Mouse (Mus musculus): ENCODE results near the gene Nectin2. TPM values are rescaled to one million over a fixed set of nuclear protein-coding genes. Genes with fewer than 3 reads are reported as not detected.

Nectin2 gene
- total RNA-seq, 2 experiments from 2014 or later, result 7.9 to 8.2 TPM

- no peak for TF ChIP-seq CTCF (IDR thresholded peaks at IDR 0.05)
- Histone ChIP-seq H3K4me3 (no peak overlapping the region), H3K27ac (peak overlapping the region; percentile 83)
- DNase-seq (ENCODE audit: extremely low spot score in 1 of 2, low spot score in 2 of 2), result no peak
- intact Hi-C loops (cut with DNase I), result loop anchor here (1.0 to 5.0 kb wide), 2 partner anchors 31 to 293 kb away; no protein-coding TSS in a partner anchor
These were observed 49.8 kb downstream of the Nectin2 start for GRCm38 (mm10) chr7:19700299-19701068.

- H3K4me3 ChIP-seq, result no peak overlapping the region
- peak overlapping the region; percentile 69; the same call in 1 of the 2 replicates for H3K27ac ChIP-seq
- DNase-seq (ENCODE audit: extremely low spot score in 1 of 2, low spot score in 2 of 2), result no peak
- intact Hi-C loops (cut with DNase I), result loop anchor here (5.0 kb wide), 1 partner anchor 292 kb away; no protein-coding TSS in a partner anchor
- no peak for TF ChIP-seq CTCF (IDR thresholded peaks at IDR 0.05)
These were observed 50.5 kb downstream of the Nectin2 start for GRCm38 (mm10) chr7:19699827-19700148.

- intact Hi-C loops (cut with DNase I), result no loop called here
- Histone ChIP-seq H3K27ac (peak within 1 kb of the TSS; percentile 69), H3K4me3 (peak within 1 kb of the TSS; percentile 43)
- no peak for TF ChIP-seq CTCF (IDR thresholded peaks at IDR 0.05)
- DNase-seq (ENCODE audit: extremely low spot score in 1 of 2, low spot score in 2 of 2), result peak; percentile 49 to 70
These were observed 51.1 kb downstream of the Nectin2 start, which contains the start of gene Apoe for GRCm38 (mm10) chr7:19698907-19699826. Gene Apoe (minus strand): TSS chr7:19699188.

GRCm38 (mm10) chr7:19697949-19698906 lies 52.1 kb downstream of the Nectin2 start:
- no peak for DNase-seq (ENCODE audit: extremely low spot score in 1 of 2, low spot score in 2 of 2)
- intact Hi-C loops (cut with DNase I), result no loop called here
- TF ChIP-seq CTCF (IDR thresholded peaks at IDR 0.05), result peak; percentile 15
- Histone ChIP-seq H3K27ac (peak overlapping the region; percentile 69), H3K4me3 (peak overlapping the region; percentile 43)

DNA sequence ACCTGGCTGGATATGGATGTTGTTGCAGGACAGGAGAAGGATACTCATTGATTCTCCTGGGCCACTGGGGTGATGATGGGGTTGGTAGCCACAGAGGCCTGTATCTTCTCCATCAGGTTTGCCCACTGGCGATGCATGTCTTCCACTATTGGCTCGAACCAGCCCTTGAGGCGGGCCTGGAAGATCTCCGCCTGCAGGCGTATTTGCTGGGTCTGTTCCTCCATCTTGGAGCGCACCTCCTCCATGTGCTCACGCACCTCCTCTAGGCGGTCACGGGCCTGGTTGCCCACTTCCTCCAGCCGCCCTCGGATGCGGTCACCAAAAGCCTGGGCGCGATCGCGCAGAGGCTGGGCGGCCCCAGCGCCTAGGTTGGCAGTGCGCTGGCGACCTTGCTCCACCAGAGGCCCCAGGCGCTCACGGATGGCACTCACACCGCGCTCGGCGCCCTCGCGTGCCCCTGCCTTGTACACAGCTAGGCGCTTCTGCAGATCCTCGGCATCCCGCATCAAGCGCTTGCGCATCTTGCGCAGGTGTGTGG lies 53.9 kb downstream of the Nectin2 start:
- peak overlapping the region; percentile 21 for H3K4me3 ChIP-seq
- intact Hi-C loops (cut with DNase I), result no loop called here
- TF ChIP-seq CTCF (IDR thresholded peaks at IDR 0.05), result no peak
- no peak overlapping the region for H3K27ac ChIP-seq
- no peak for DNase-seq (ENCODE audit: extremely low spot score in 1 of 2, low spot score in 2 of 2)

DNA sequence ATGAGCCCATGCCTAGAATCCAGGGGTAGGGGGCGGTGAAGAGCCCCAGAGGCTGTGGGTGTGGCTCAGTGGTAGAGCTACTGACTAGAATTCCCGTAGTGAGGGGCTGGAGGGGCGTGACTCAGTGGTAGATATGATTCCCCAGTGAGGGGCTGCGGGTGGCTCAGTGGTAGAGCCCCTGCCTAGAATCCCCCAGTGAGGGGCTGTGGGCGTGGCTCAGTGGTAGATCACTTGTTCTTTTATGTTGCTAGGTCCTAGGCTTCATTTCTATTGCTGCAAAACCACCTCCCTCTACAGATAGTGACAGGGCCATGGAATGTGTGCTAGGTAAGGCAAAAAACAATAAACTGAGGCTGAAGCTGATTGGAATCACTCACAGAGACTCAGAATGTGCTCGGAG lies 54.4 kb downstream of the Nectin2 start:
- H3K4me3 ChIP-seq, result peak overlapping the region; percentile 21; the same call in 1 of the 2 replicates
- TF ChIP-seq CTCF (IDR thresholded peaks at IDR 0.05), result no peak
- no peak overlapping the region for H3K27ac ChIP-seq
- intact Hi-C loops (cut with DNase I), result no loop called here
- DNase-seq (ENCODE audit: extremely low spot score in 1 of 2, low spot score in 2 of 2), result no peak

DNA sequence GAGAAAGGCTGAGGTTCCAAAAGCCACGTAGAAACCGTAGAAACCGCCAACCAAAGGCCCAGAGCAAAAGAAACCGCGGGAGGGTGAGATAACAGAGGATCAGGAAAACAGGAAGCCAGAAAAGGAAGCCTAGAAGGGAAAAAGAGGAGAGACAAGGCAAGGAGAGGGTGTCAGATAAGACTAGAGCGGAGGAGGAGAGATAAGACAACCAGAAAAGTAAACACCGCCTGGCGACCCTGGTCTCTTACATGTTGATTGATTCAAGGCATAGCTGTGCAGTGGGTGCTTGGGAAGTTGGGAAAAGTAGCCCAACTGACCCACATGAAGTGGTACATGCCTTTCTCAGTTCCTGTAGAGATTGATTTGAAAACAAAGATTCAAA lies 55.1 kb downstream of the Nectin2 start:
- no peak overlapping the region for H3K4me3 ChIP-seq

GRCm38 (mm10) chr7:19694336-19695212 lies 55.7 kb downstream of the Nectin2 start:
- intact Hi-C loops (cut with DNase I), result no loop called here
- no peak for DNase-seq (ENCODE audit: extremely low spot score in 1 of 2, low spot score in 2 of 2)
- TF ChIP-seq CTCF (IDR thresholded peaks at IDR 0.05), result no peak
- no peak overlapping the region for H3K4me3 ChIP-seq
- no peak overlapping the region; the same call in 1 of the 2 replicates for H3K27ac ChIP-seq

More for the DNA sequence above, 55.1 kb downstream of the Nectin2 start:
- intact Hi-C loops (cut with DNase I), result no loop called here
- no peak for DNase-seq (ENCODE audit: extremely low spot score in 1 of 2, low spot score in 2 of 2)
- TF ChIP-seq CTCF (IDR thresholded peaks at IDR 0.05), result no peak
- no peak overlapping the region for H3K27ac ChIP-seq

GRCm38 (mm10) chr7:19693421-19693820 lies 56.9 kb downstream of the Nectin2 start:
- TF ChIP-seq CTCF (IDR thresholded peaks at IDR 0.05), result no peak
- H3K27ac ChIP-seq, result peak overlapping the region; percentile 38; the same call in 1 of the 2 replicates
- intact Hi-C loops (cut with DNase I), result no loop called here
- no peak overlapping the region for H3K4me3 ChIP-seq
- DNase-seq (ENCODE audit: extremely low spot score in 1 of 2, low spot score in 2 of 2), result no peak
